Mouse (Mus musculus) B cell, adult 2 months (primary cell): ENCODE data around the gene Ispd.
A peak's percentile ranks its signal among the peaks of the same experiment; 100 is the strongest.
"Not testable (repeated sequence)": the region's sequence is repeated elsewhere in the genome, so short reads cannot be mapped to it uniquely, and the experiment has no call there.

Experiments used
- DNase-seq, 2 experiments: peaks; one replicate each; pipeline ENCODE4 v3.0.0; 2022

Gene Ispd

DNA sequence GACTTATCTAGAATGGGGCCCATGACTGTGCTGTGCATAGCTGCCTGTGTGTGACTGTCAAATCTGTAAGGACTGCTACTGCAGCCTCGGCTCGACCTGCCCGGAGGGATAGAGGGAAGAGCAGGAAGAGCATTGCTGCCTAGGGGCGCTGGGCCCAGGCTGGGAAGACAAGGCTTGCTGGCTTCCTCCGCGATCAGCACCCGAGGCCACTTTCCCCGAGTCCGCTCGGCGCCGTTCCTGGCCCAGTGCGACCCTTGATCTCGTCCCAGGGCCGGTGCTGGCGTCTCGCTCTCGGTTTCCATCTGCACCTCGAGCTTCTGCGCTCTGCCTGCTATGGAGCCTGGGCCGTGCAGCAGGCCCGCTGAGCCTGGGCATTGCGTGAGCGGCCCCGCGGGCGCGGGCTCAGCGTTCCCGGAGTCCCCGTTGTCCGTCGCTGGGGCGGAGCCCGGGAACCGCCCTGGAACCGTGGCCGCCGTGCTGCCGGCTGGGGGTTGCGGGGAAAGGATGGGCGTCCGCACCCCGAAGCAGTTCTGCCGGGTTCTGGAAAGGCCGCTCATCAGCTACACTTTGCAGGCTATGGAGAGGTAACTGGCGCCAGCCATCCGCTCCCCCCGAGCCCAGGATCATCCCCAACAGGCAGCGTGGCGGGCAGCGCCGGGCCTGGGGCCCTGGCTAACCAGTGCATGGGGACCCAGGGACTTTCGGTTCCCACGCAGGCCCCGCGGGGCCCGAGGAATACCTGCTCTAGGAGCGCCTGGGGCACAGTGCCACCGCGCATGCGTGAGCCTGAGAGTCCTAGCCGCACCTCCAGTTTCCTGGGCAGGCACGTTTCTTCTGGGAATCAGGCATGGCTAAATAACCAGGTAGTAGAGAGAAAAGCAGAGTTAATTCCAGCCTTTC, at the start of gene Ispd, which contains the start of gene D630036H23Rik:
Ispd (plus strand) TSS at position 10 of the 900 bp plus-strand sequence.
D630036H23Rik (minus strand) TSS at position 741 of the 900 bp plus-strand sequence.
- DNase-seq = peak; percentile 70 to 74

DNA sequence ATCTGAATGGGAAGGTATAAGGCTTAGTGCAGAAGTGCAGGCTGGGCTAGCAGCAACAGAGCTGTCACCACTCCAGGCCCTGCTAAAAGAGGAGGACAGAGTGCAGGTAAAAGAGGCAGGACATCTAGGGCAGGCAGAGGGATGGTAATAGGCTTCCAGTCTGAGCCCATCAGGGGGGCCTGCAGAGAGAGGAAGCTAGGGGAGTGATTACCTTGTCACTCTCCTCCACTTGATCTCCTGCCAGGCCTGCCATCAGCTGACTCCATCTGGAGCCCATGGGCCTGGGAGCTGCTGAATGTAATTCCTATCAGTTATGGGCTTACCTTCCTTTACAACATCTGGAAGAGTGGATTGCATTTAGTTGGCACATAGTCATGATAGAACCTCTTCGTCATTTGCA, 48.6 kb upstream of the Ispd start:
- no peak for DNase-seq

DNA sequence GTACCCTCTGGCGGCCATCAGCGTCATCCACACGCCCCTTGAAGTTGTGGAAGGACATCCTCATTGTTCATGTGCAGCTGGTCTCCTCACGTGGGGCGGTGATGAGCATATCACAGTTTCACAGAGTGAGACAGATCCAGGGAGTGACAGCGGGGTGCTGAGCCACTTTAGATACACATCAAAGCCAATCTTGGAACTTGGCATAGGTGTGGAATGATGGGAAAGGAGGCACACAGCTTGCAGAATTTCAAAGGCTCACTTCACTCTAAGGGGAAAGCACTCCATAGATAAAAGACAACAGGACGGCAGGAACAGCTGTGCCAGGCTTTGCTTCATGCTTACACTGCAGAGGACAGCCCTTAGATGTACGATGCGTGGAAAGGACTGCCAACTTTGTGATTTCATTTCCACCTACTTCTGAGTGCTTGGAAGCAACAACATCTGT, 47.4 kb upstream of the Ispd start:
- no peak for DNase-seq

- no peak for DNase-seq
These were observed 37.1 kb upstream of the Ispd start for GRCm38 (mm10) chr12:36344131-36344530.

DNA sequence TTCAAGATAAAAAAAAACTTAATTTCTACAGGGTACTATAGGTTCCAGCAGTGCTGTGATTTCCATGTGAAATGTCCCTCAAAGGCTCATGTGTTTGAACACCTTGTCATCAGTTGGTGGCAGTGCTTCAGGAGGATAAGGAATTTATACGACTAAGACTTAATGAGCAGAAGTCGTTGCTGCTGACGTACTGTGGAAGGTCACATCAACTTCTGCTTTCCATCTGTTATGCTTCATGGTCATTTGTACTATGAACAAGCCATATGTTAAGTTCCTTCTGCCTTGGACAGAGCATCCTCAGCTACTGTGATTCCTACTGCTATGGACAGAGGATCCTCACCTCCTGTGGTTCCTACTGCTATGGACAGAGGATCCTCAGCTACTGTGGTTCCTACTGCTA, 21.2 kb upstream of the Ispd start:
- DNase-seq = peak; percentile 14 to 26

- DNase-seq = no peak
These were observed 20.6 kb upstream of the Ispd start for GRCm38 (mm10) chr12:36360693-36361092.

- DNase-seq = no peak
These were observed 17.2 kb upstream of the Ispd start for GRCm38 (mm10) chr12:36364013-36364412.

GRCm38 (mm10) chr12:36373237-36373998, 7.8 kb upstream of the Ispd start:
- peak in 1 of 2 experiments; percentile 6 for DNase-seq

DNA sequence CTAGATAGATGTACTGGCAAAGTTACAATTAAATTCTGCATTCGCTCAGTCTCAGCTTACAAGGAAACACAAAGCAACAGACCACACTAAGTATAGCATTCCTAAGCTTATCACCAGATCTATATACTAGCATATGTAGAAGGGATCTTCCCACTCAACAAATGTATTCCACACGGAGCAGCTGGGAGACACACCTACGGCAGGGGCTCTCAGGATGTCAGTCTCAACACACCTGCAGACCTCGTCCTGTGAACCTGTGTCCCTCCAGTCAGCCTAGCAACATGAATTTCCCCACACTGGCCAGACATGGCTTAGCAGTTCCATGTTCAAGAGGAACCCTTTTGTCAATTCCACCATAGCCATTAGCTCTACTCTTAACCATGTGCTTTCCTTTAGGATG, 4.9 kb upstream of the Ispd start:
- DNase-seq = not testable (repeated sequence)

GRCm38 (mm10) chr12:36380254-36380653, 996 bp upstream of the Ispd start:
- no peak for DNase-seq

DNA sequence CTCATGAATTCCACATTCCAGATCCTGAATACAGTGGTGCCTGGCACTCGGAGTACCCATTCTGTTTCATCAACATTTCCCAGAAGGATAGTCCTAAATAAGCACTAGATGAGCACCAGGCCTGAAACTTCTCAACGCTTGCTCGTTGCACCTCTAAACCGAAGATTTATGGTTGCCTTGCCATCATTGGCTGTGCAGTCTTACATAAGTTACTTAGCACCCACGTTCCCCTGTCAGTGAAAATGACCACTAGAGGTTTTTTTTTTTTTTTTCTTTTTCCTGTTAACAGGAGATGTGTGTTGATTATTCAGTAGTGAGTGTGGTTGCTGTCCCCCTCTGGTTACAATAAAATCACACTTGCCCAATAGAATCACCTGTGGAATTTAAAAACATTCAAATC, 444 bp upstream of the Ispd start:
- DNase-seq = no peak

GRCm38 (mm10) chr12:36385386-36385785, 4.1 kb downstream of the Ispd start:
- no peak for DNase-seq

GRCm38 (mm10) chr12:36386991-36387390, 5.7 kb downstream of the Ispd start:
- DNase-seq = no peak

DNA sequence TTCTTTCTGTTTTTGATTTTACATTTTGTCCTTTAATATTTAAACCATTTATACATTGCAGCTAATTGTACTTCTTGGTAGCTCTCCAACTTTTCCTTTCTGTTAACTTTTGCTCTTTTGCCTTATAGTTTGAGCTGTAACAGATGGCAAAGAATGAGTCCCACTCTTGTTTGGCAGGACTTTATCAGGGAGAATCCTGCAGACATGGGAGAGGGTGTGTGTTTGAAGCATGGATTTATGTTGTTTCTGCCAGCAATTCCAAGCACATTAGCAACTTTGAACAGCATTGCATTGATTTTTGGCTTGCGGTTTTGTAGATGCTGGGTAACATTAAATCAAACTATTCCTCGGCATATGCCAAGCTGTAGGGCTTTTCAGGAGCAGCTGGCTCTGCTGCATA, 13.9 kb downstream of the Ispd start:
- DNase-seq = no peak

DNA sequence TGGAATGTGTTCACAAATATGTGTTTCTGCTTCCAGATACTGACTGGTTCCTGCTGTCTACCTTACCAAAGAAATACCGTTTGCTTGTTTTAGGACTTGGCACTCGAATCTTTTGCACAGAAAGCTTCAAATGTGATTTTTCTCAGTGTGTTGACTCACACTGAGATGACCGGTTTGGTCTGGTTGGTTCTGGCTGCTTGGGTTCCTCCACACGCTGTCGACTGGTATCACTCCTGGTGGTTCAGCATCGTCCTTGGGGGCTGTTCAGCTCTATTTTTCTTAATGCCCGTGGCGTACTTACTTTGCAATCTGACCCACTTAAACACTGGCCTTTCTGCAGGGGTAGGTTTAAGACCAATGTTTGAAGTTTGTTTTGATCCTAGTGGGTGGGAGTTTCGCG, 42.4 kb downstream of the Ispd start:
- DNase-seq = no peak

GRCm38 (mm10) chr12:36425258-36425657, 44.0 kb downstream of the Ispd start:
- DNase-seq = no peak

GRCm38 (mm10) chr12:36426163-36427045, 45.2 kb downstream of the Ispd start:
- DNase-seq = no peak

DNA sequence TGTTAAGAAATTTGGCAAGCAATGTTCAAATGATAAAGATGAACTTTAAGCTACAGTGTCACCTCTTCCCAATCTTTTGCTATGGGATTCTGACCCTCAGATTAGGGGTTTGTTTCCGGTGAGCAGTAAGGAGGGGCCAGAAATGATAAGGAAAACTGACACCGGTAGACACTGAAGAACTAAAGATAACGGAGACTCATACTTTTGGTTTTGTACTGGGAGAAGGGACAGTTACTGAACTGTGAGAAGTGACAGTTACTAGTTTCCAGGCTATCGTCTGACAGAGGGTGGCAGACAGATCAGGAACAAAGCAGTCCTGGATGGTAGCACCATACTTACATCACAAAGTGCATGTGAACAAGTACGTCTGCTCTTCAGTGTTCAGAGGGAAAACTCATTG, 55.7 kb downstream of the Ispd start:
- no peak for DNase-seq

DNA sequence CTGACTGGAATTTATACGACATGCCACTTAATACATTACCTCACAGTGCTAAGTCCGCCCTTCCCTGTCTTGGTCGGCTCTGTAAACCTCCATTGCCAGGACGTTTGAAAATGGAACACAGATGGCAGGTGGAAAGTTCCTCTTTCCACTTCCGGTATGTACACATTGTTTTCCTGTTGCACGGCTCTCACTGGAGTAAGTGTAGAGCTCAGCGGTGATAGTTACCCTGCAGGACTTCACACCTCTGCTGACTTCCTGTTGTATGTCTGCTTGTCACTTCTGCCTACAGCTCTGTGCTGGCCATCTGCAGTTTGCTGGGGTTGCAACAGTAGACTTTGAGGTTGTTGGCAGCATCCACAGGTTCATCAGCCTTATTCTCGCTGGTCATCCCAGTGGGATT, 58.1 kb downstream of the Ispd start:
- DNase-seq = no peak

DNA sequence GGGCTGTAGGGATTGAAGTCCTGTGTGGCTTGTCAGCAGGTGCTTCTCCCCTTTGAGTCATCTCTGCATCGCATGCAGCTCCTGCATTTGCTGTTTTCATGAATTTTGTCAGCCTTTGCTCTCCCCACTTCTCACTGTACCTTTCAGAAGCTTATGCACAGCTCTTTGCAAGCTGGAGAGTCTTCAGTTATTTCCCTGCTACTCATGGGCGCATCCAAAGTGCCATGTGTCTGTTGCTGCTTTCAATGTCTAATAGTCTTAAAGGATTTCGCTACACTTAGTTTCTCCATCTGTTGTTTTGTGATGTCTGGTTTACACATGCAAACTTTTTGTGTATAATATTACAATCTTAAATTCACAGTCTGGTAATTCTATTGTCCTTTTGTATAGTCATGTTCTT, 74.8 kb downstream of the Ispd start:
- no peak for DNase-seq

- DNase-seq = no peak
These were observed 76.5 kb downstream of the Ispd start for GRCm38 (mm10) chr12:36457726-36458125.

- DNase-seq = no peak
These were observed 87.2 kb downstream of the Ispd start for GRCm38 (mm10) chr12:36468325-36469044.
